Mouse (Mus musculus) lung, embryonic 14.5 days (tissue): Measurements from ENCODE around the gene Bahd1. TPM values are rescaled to one million over a fixed set of nuclear protein-coding genes. Genes with fewer than 3 reads are reported as not detected.

Experiments
- ATAC-seq: fragments of 200-750 bp; cut with Nextera tagmentation; 2 replicates; pipeline ENCODE4 v1.8.0; 2017; ENCODE audit warnings: mild to moderate bottlenecking, moderate TSS enrichment, moderate library complexity; ENCODE audit not compliant: insufficient read depth
- DNase-seq: peaks from one replicate; pipeline ENCODE4 v3.0.0-alpha.2; 2015
- H3K27ac ChIP-seq: fragments of 300-500 bp; sonication (generic); 2 replicates; pipeline ENCODE4 v1.5.1; 2014; ENCODE audit warnings: low read depth, mild to moderate bottlenecking, moderate library complexity
- H3K27me3 ChIP-seq: fragments of 300-500 bp; sonication (generic); 2 replicates; pipeline ENCODE4 v1.6.1; 2014; ENCODE audit warnings: low read length, control low read depth; ENCODE audit not compliant: insufficient read depth
- H3K36me3 ChIP-seq: fragments of 300-500 bp; sonication (generic); 2 replicates; pipeline ENCODE4 v1.6.1; 2014; ENCODE audit warnings: control low read depth; ENCODE audit not compliant: insufficient read depth
- H3K4me1 ChIP-seq: fragments of 300-500 bp; sonication (generic); 2 replicates; pipeline ENCODE4 v1.6.1; 2014; ENCODE audit warnings: antibody characterized with exemption, control low read depth; ENCODE audit not compliant: insufficient read depth
- H3K4me2 ChIP-seq: fragments of 300-500 bp; sonication (generic); 2 replicates; pipeline ENCODE4 v1.6.1; 2014; ENCODE audit warnings: mild to moderate bottlenecking
- H3K4me3 ChIP-seq: fragments of 300-500 bp; sonication (generic); 2 replicates; pipeline ENCODE4 v1.5.1; 2014; ENCODE audit warnings: low read depth, low read length
- H3K9ac ChIP-seq: fragments of 300-500 bp; sonication (generic); 2 replicates; pipeline ENCODE4 v1.6.1; 2014
- H3K9me3 ChIP-seq: fragments of 300-500 bp; sonication (generic); 2 replicates; pipeline ENCODE4 v1.6.1; 2016; ENCODE audit warnings: low read depth, low read length, control low read depth
- CTCF ChIP-seq: IDR thresholded peaks from 2 replicates; pipeline ENCODE4 v1.5.1; 2016; ENCODE audit warnings: antibody characterized with exemption, low read depth
- WGBS: fragments of 180-500 bp; shearing (Covaris S2); extraction: QIAGEN DNeasy Blood & Tissue Kit; methylation state at CpG from one replicate; pipeline ENCODE4 v1.1.7; 2014; 5-methylcytosine and 5-hydroxymethylcytosine counted together
- polyA plus RNA-seq: library from polyadenylated mRNA; unstranded; fragments of >200 nt; fragmentation: Nextera tagmentation; extraction: Ambion mirVana; gene quantifications from 2 replicates; pipeline ENCODE4 v1.2.1, GENCODE M21; 2014

Gene Bahd1
- polyA plus RNA-seq, 1 experiment from 2014 or later, result 0.83 TPM

GRCm38 (mm10) chr2:118926998-118927739 is 27.0 kb downstream of the Bahd1 start:
- no peak for DNase-seq
- WGBS, result 24% methylated on average over 31 of the region's 31 CpGs

GRCm38 (mm10) chr2:118941341-118941740 is 41.2 kb downstream of the Bahd1 start:
- WGBS, result 62% methylated on average over 7 of the region's 7 CpGs
- Histone ChIP-seq H3K4me2 (no peak overlapping the region), H3K4me1 (no peaks in the 10 kb centered on the region), H3K9me3 (no peaks in the 10 kb centered on the region), H3K27me3 (no peaks in the 10 kb centered on the region), H3K27ac (no peak overlapping the region), H3K4me3 (no peak overlapping the region), H3K36me3 (no peaks in the 10 kb centered on the region), H3K9ac (no peak overlapping the region)
- DNase-seq (no peak), ATAC-seq (no peak)
- TF ChIP-seq CTCF, result no peak

More at GRCm38 (mm10) chr2:118926998-118927739, 27.0 kb downstream of the Bahd1 start:
- Histone ChIP-seq H3K27me3 (no peaks in the 10 kb centered on the region), H3K9me3 (no peaks in the 10 kb centered on the region), H3K9ac (peak overlapping the region; percentile 82), H3K36me3 (peaks cover 14% of the 10 kb centered on the region; the same call in 1 of the 2 replicates), H3K27ac (peak overlapping the region; percentile 77), H3K4me1 (peaks cover 15% of the 10 kb centered on the region; the same call in 1 of the 2 replicates), H3K4me3 (peak overlapping the region; percentile 75), H3K4me2 (peak overlapping the region; percentile 93)
- ATAC-seq, result no peak
- TF ChIP-seq CTCF, result no peak

GRCm38 (mm10) chr2:118943232-118943631 is 43.1 kb downstream of the Bahd1 start:
- no peak for ATAC-seq
- TF ChIP-seq CTCF, result no peak
- 79% methylated on average over 6 of the region's 6 CpGs for WGBS

GRCm38 (mm10) chr2:118948818-118949217 is 48.6 kb downstream of the Bahd1 start:
- H3K9ac ChIP-seq, result no peak overlapping the region
- TF ChIP-seq CTCF, result no peak
- H3K9me3 ChIP-seq, result no peaks in the 10 kb centered on the region
- H3K36me3 ChIP-seq, result no peaks in the 10 kb centered on the region
- H3K4me1 ChIP-seq, result no peaks in the 10 kb centered on the region
- no peak overlapping the region for H3K4me3 ChIP-seq
- WGBS, result 70% methylated on average over 4 of the region's 4 CpGs
- ATAC-seq (no peak), DNase-seq (no peak)
- H3K27me3 ChIP-seq, result no peaks in the 10 kb centered on the region
- no peak overlapping the region for H3K4me2 ChIP-seq
- H3K27ac ChIP-seq, result no peak overlapping the region

More at GRCm38 (mm10) chr2:118943232-118943631, 43.1 kb downstream of the Bahd1 start:
- Histone ChIP-seq H3K9me3 (no peaks in the 10 kb centered on the region), H3K4me3 (no peak overlapping the region), H3K27ac (no peak overlapping the region), H3K36me3 (no peaks in the 10 kb centered on the region), H3K4me2 (no peak overlapping the region), H3K4me1 (no peaks in the 10 kb centered on the region), H3K9ac (no peak overlapping the region), H3K27me3 (no peaks in the 10 kb centered on the region)
- DNase-seq, result no peak

GRCm38 (mm10) chr2:118949699-118950098 is 49.5 kb downstream of the Bahd1 start:
- H3K4me1 ChIP-seq, result no peaks in the 10 kb centered on the region
- no peak overlapping the region for H3K27ac ChIP-seq
- H3K4me2 ChIP-seq, result no peak overlapping the region
- 75% methylated on average over 3 of the region's 3 CpGs for WGBS
- no peaks in the 10 kb centered on the region for H3K36me3 ChIP-seq
- H3K9me3 ChIP-seq, result no peaks in the 10 kb centered on the region
- H3K27me3 ChIP-seq, result no peaks in the 10 kb centered on the region
- ATAC-seq, result no peak
- H3K9ac ChIP-seq, result no peak overlapping the region
- no peak for TF ChIP-seq CTCF
- no peak for DNase-seq
- no peak overlapping the region for H3K4me3 ChIP-seq

GRCm38 (mm10) chr2:118956497-118956896 is 56.3 kb downstream of the Bahd1 start:
- H3K27me3 ChIP-seq, result no peaks in the 10 kb centered on the region
- no peak overlapping the region for H3K4me2 ChIP-seq
- H3K9me3 ChIP-seq, result no peaks in the 10 kb centered on the region
- no peak for TF ChIP-seq CTCF
- WGBS, result 53% methylated on average over 5 of the region's 5 CpGs
- no peak overlapping the region for H3K9ac ChIP-seq
- no peak overlapping the region for H3K27ac ChIP-seq
- no peak for ATAC-seq
- no peak for DNase-seq
- no peaks in the 10 kb centered on the region for H3K4me1 ChIP-seq
- no peak overlapping the region for H3K4me3 ChIP-seq
- H3K36me3 ChIP-seq, result no peaks in the 10 kb centered on the region

GRCm38 (mm10) chr2:118959644-118960043 is 59.5 kb downstream of the Bahd1 start:
- Histone ChIP-seq H3K9ac (no peak overlapping the region), H3K4me1 (no peaks in the 10 kb centered on the region), H3K36me3 (no peaks in the 10 kb centered on the region), H3K9me3 (no peaks in the 10 kb centered on the region), H3K4me2 (no peak overlapping the region), H3K27ac (no peak overlapping the region), H3K4me3 (no peak overlapping the region), H3K27me3 (no peaks in the 10 kb centered on the region)
- no peak for DNase-seq
- WGBS, result 13% methylated on average over 2 of the region's 2 CpGs
- no peak for TF ChIP-seq CTCF
- ATAC-seq, result no peak
